Mouse (Mus musculus) kidney, adult 2 months (tissue): ENCODE data around the gene S100a5.

Experiments used
- CTCF ChIP-seq: fragments of 200-500 bp; conservative IDR thresholded peaks from 2 replicates; pipeline ENCODE4 v1.5.1; 2011; ENCODE audit warnings: low read depth, mild to moderate bottlenecking, control low read depth, low read length, moderate library complexity, mixed read lengths; ENCODE audit not compliant: insufficient read depth, insufficient read length
- POLR2A ChIP-seq: fragments of 200-500 bp; IDR thresholded peaks from one replicate; pipeline ENCODE4 v1.6.1; 2011; ENCODE audit warnings: low read depth, low read length, control low read depth

DNA sequence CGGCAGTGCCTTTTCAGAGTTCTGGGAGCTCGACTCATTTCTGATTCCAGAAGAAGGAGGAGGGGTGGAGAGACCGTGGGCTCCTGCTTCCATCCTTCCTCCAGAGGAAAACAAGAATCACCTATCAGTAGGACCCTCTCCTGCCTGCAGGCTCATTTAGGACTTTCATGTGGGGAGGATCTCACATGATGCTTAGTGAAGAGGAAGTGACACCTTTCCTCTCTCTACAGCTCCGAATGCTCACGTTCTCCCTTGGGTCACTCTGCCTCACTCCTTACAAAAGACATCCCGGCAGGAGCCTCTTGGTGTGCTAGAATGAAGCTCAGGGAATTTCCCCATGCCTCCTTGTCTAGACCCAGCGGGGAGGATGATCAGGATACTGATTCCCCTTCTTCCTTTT, 13.2 kb downstream of the S100a5 start:
- TF ChIP-seq POLR2A (no peak), CTCF (no peak)
